Mouse (Mus musculus) hindbrain, embryonic 13.5 days (tissue): ENCODE results near the gene Atp1a2. TPM values are rescaled to one million over a fixed set of nuclear protein-coding genes. Genes with fewer than 3 reads are reported as not detected.

Experiments
- ATAC-seq: fragments of 200-750 bp; cut with Nextera tagmentation; 2 replicates; pipeline ENCODE4 v1.8.0; 2017; ENCODE audit warnings: moderate TSS enrichment; ENCODE audit not compliant: low FRiP score
- H3K27ac ChIP-seq: fragments of 300-500 bp; sonication (generic); 2 replicates; pipeline ENCODE4 v1.5.1; 2015; ENCODE audit warnings: inconsistent platforms, mild to moderate bottlenecking, moderate library complexity
- H3K27me3 ChIP-seq: fragments of 300-500 bp; sonication (generic); 2 replicates; pipeline ENCODE4 v1.6.1; 2015; ENCODE audit warnings: mild to moderate bottlenecking, inconsistent platforms
- H3K36me3 ChIP-seq: fragments of 300-500 bp; sonication (generic); 2 replicates; pipeline ENCODE4 v1.6.1; 2015; ENCODE audit warnings: mild to moderate bottlenecking, inconsistent platforms
- H3K4me1 ChIP-seq: fragments of 300-500 bp; sonication (generic); replicated peaks from 2 replicates; pipeline ENCODE4 v1.6.1; 2015; ENCODE audit warnings: inconsistent platforms
- H3K4me2 ChIP-seq: fragments of 300-500 bp; sonication (generic); 2 replicates; pipeline ENCODE4 v1.6.1; 2015; ENCODE audit warnings: inconsistent platforms, mild to moderate bottlenecking, moderate library complexity
- H3K4me3 ChIP-seq: fragments of 300-500 bp; sonication (generic); 2 replicates; pipeline ENCODE4 v1.5.1; 2015; ENCODE audit warnings: mild to moderate bottlenecking, inconsistent platforms
- H3K9ac ChIP-seq: fragments of 300-500 bp; sonication (generic); 2 replicates; pipeline ENCODE4 v1.6.1; 2015; ENCODE audit warnings: mild to moderate bottlenecking, inconsistent platforms
- H3K9me3 ChIP-seq: fragments of 300-500 bp; sonication (generic); 2 replicates; pipeline ENCODE4 v1.6.1; 2016; ENCODE audit warnings: inconsistent platforms
- WGBS: fragments of 180-500 bp; shearing (Covaris S2); methylation state at CpG from one replicate; pipeline ENCODE4 v1.1.7; 2015; 5-methylcytosine and 5-hydroxymethylcytosine counted together
- polyA plus RNA-seq: library from polyadenylated mRNA; unstranded; fragments of >200 nt; fragmentation: Nextera tagmentation; extraction: Ambion mirVana; gene quantifications from 2 replicates; pipeline ENCODE4 v1.2.1, GENCODE M21; 2015

Atp1a2 gene
- polyA plus RNA-seq, 1 experiment from 2014 or later, result 42.3 TPM

- WGBS, result 58% methylated on average over 7 of the region's 7 CpGs
- ATAC-seq, result no peak
- H3K36me3 ChIP-seq, result no peaks in the 10 kb centered on the region
These were observed 1.7 kb upstream of the Atp1a2 start for GRCm38 (mm10) chr1:172299528-172299927.

GRCm38 (mm10) chr1:172296816-172297510 lies 901 bp downstream of the Atp1a2 start:
- no peaks in the 10 kb centered on the region for H3K9me3 ChIP-seq
- peaks cover 50% of the 10 kb centered on the region for H3K4me1 ChIP-seq
- peak overlapping the region; percentile 45 for H3K4me2 ChIP-seq
- WGBS, result 76% methylated on average over 6 of the region's 6 CpGs
- H3K9ac ChIP-seq, result peak overlapping the region; percentile 58
- ATAC-seq, result no peak
- H3K36me3 ChIP-seq, result no peaks in the 10 kb centered on the region
- peak overlapping the region; percentile 32 for H3K4me3 ChIP-seq
- peaks cover 8% of the 10 kb centered on the region for H3K27me3 ChIP-seq
- H3K27ac ChIP-seq, result peak overlapping the region; percentile 80

More at GRCm38 (mm10) chr1:172299528-172299927, 1.7 kb upstream of the Atp1a2 start:
- no peak overlapping the region for H3K27ac ChIP-seq
- H3K4me3 ChIP-seq, result no peak overlapping the region
- H3K9ac ChIP-seq, result no peak overlapping the region
- peaks cover 61% of the 10 kb centered on the region for H3K4me1 ChIP-seq
- H3K4me2 ChIP-seq, result no peak overlapping the region
- H3K9me3 ChIP-seq, result no peaks in the 10 kb centered on the region
- peaks cover 8% of the 10 kb centered on the region for H3K27me3 ChIP-seq

GRCm38 (mm10) chr1:172295751-172296197 lies 2.1 kb downstream of the Atp1a2 start:
- peaks cover 8% of the 10 kb centered on the region for H3K27me3 ChIP-seq
- peaks cover 39% of the 10 kb centered on the region for H3K4me1 ChIP-seq
- H3K27ac ChIP-seq, result peak overlapping the region; percentile 80
- peak overlapping the region; percentile 32 for H3K4me3 ChIP-seq
- no peaks in the 10 kb centered on the region for H3K9me3 ChIP-seq
- peak overlapping the region; percentile 45 for H3K4me2 ChIP-seq
- no peaks in the 10 kb centered on the region for H3K36me3 ChIP-seq
- H3K9ac ChIP-seq, result peak overlapping the region; percentile 39; the same call in 1 of the 2 replicates
- ATAC-seq, result peak; percentile 82
- 48% methylated on average over 4 of the region's 4 CpGs for WGBS

- Histone ChIP-seq H3K27ac (no peak overlapping the region), H3K9me3 (no peaks in the 10 kb centered on the region), H3K4me3 (no peak overlapping the region), H3K9ac (no peak overlapping the region), H3K4me1 (peaks cover 32% of the 10 kb centered on the region), H3K4me2 (no peak overlapping the region), H3K27me3 (peaks cover 3% of the 10 kb centered on the region), H3K36me3 (no peaks in the 10 kb centered on the region)
- WGBS, result 84% methylated on average over 11 of the region's 11 CpGs
- no peak for ATAC-seq
These were observed 4.4 kb downstream of the Atp1a2 start for GRCm38 (mm10) chr1:172293449-172293848.

- Histone ChIP-seq H3K4me2 (no peak overlapping the region), H3K27me3 (no peaks in the 10 kb centered on the region), H3K27ac (no peak overlapping the region), H3K36me3 (no peaks in the 10 kb centered on the region), H3K9ac (no peak overlapping the region), H3K9me3 (no peaks in the 10 kb centered on the region), H3K4me1 (peaks cover 26% of the 10 kb centered on the region), H3K4me3 (no peak overlapping the region)
- 93% methylated on average over 2 of the region's 2 CpGs for WGBS
- no peak for ATAC-seq
These were observed 5.0 kb downstream of the Atp1a2 start for GRCm38 (mm10) chr1:172292880-172293279.

GRCm38 (mm10) chr1:172289617-172289946 lies 8.3 kb downstream of the Atp1a2 start:
- Histone ChIP-seq H3K27me3 (no peaks in the 10 kb centered on the region), H3K4me3 (no peak overlapping the region), H3K9me3 (no peaks in the 10 kb centered on the region), H3K36me3 (peaks cover 1% of the 10 kb centered on the region; the same call in 1 of the 2 replicates), H3K4me1 (peaks cover 9% of the 10 kb centered on the region), H3K4me2 (no peak overlapping the region), H3K27ac (no peak overlapping the region), H3K9ac (no peak overlapping the region)
- 96% methylated on average over 3 of the region's 3 CpGs for WGBS
- ATAC-seq, result no peak

- Histone ChIP-seq H3K9me3 (no peaks in the 10 kb centered on the region), H3K9ac (no peak overlapping the region), H3K36me3 (peaks cover 3% of the 10 kb centered on the region; the same call in 1 of the 2 replicates), H3K4me3 (no peak overlapping the region), H3K27ac (no peak overlapping the region), H3K4me1 (0 out of 2 replicates have a peak, but pooled peaks cover 6% of the 10 kb centered on the region), H3K4me2 (no peak overlapping the region), H3K27me3 (no peaks in the 10 kb centered on the region)
- no peak for ATAC-seq
- 95% methylated on average over 11 of the region's 11 CpGs for WGBS
These were observed 8.8 kb downstream of the Atp1a2 start for GRCm38 (mm10) chr1:172288900-172289616.

- Histone ChIP-seq H3K27ac (no peak overlapping the region), H3K4me1 (0 out of 2 replicates have a peak, but pooled peaks cover 6% of the 10 kb centered on the region), H3K36me3 (peaks cover 3% of the 10 kb centered on the region; the same call in 1 of the 2 replicates), H3K4me3 (no peak overlapping the region), H3K9ac (no peak overlapping the region; the same call in 1 of the 2 replicates), H3K4me2 (no peak overlapping the region), H3K9me3 (no peaks in the 10 kb centered on the region), H3K27me3 (no peaks in the 10 kb centered on the region)
- ATAC-seq, result no peak
- 88% methylated on average over 5 of the region's 5 CpGs for WGBS
These were observed 11.1 kb downstream of the Atp1a2 start for GRCm38 (mm10) chr1:172286740-172287139.

GRCm38 (mm10) chr1:172284221-172284620 lies 13.6 kb downstream of the Atp1a2 start:
- 93% methylated on average over 14 of the region's 14 CpGs for WGBS
- Histone ChIP-seq H3K27me3 (no peaks in the 10 kb centered on the region), H3K9ac (no peak overlapping the region), H3K4me1 (peaks cover 12% of the 10 kb centered on the region; the same call in 1 of the 2 replicates), H3K9me3 (no peaks in the 10 kb centered on the region), H3K4me3 (no peak overlapping the region), H3K27ac (no peak overlapping the region), H3K4me2 (no peak overlapping the region), H3K36me3 (peaks cover 3% of the 10 kb centered on the region; the same call in 1 of the 2 replicates)
- ATAC-seq, result no peak

GRCm38 (mm10) chr1:172283073-172283472 lies 14.8 kb downstream of the Atp1a2 start:
- Histone ChIP-seq H3K4me3 (no peak overlapping the region), H3K27me3 (no peaks in the 10 kb centered on the region), H3K9me3 (no peaks in the 10 kb centered on the region), H3K36me3 (peaks cover 3% of the 10 kb centered on the region; the same call in 1 of the 2 replicates), H3K4me1 (peaks cover 12% of the 10 kb centered on the region; the same call in 1 of the 2 replicates), H3K27ac (no peak overlapping the region), H3K9ac (no peak overlapping the region), H3K4me2 (no peak overlapping the region)
- no peak for ATAC-seq
- 95% methylated on average over 6 of the region's 6 CpGs for WGBS

GRCm38 (mm10) chr1:172281522-172282254 lies 16.2 kb downstream of the Atp1a2 start:
- no peak for ATAC-seq
- Histone ChIP-seq H3K9me3 (no peaks in the 10 kb centered on the region), H3K4me2 (no peak overlapping the region), H3K4me1 (peaks cover 12% of the 10 kb centered on the region; the same call in 1 of the 2 replicates), H3K27ac (no peak overlapping the region), H3K4me3 (no peak overlapping the region), H3K36me3 (peaks cover 3% of the 10 kb centered on the region; the same call in 1 of the 2 replicates), H3K9ac (no peak overlapping the region), H3K27me3 (no peaks in the 10 kb centered on the region)
- WGBS, result 77% methylated on average over 10 of the region's 10 CpGs
